Mouse (Mus musculus): ENCODE data around the gene Sephs1. TPM values are rescaled to one million over a fixed set of nuclear protein-coding genes. Genes with fewer than 3 reads are reported as not detected.
A peak's percentile ranks its signal among the peaks of the same experiment; 100 is the strongest.
"Not testable (repeated sequence)": the region's sequence is repeated elsewhere in the genome, so short reads cannot be mapped to it uniquely, and the experiment has no call there.

Sephs1 gene
- total RNA-seq, 2 experiments from 2014 or later: 18.5 to 20.2 TPM

DNA sequence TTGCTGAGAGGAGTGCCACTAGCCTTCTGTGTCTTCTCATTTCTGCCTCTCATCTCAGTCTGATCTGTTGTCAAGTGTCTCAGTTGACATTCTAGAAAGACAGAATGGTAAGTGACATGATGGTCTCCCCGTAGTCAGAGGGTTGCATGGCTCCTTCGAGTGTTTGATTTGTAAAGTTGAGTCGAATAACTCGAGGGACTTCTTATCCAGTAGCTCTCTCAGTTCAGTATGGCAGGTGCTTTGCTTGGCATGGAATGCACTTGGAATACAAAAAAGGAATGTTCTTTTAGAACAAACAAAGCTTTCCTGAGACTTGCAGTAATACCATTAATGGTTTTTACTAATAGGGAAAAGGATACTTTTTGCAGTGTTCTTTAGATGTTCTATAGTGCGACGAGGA, 25.8 kb downstream of the Sephs1 start:
- DNase-seq (ENCODE audit: low spot score in 2 of 2): no peak

DNA sequence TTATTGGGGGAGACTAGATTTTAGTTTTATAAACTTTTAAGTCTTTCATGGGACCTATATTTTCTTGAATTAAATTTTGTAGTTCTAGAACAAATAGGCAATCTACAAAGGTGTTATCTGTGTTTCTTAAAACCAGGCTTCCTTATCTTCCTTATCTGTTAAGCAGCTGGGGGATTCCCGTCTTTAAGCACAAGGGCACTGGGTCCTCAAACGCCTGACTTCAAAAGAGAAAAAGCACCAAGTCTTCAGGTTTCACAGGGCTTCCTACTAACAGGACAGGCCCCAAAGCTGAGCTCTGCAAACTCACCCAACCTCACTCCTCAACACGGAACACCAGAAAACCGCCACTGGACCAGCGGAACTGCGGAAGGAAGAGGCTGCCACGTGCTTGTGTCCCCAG, 26.6 kb downstream of the Sephs1 start:
- DNase-seq (ENCODE audit: low spot score in 2 of 2): no peak

DNA sequence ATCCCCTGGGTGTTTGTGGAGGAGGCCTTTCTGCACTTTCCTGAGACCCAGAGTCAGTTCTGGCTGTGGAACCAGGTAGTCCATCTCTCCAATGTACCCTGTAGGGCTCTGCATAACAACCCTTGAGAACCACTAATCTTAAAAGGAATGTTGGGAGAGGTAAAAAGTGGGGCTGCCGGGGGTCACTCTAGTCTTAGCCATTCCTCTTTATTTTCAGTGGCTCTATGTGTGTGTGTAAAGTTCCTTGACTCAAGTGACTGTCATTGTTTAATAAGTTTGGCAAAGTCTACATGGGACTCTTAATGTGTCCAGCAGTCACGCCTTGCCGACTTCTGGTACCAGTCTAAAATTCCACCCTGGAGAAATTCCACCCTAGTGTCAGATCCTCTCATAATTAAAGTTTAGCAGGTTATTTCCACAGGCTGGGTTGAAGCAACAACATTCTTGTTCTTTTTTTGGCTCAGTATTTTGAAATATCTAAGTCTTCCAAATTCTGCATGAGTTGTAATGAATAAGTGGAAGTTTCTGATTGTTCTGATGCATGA, 27.5 kb downstream of the Sephs1 start:
- no peak for DNase-seq (ENCODE audit: low spot score in 2 of 2)

DNA sequence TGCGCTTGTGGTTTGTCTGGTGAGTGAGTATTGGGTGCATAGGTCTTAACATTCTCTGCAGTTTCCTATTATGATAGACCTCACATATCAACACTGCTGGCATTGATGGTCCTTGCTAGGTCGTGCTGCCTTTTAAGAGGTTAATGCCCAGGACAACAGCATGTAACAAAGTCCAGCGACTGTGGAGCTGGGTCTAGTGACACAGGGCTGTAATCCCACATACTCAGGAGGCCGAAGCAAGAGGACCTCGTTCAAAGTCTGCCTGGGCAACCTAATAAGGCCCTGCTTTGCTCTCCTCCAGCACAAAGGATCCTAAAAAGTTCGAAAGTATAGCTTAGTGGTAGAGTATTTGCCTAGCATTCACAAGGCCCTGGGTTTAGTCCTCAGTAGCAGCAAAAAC, 28.5 kb downstream of the Sephs1 start:
- DNase-seq (ENCODE audit: low spot score in 2 of 2): no peak

DNA sequence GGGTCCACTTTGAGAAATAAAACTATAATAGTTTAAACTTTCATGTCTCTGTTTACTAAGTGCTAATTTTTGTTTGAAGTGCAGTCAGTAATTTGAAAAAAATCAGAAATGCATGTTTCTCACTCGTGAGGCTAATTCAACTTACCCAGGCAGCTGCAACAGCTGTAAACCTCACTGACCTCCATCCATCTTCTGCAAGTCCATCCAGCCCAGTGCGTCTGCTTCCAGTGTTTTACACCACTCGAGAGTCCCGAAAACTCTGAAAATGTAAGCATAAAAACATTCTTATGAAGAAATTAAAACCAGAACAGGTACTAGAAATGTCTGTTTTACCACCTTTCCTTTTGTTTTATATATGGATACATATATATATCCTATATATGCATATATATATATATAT, 29.2 kb downstream of the Sephs1 start:
- no peak for DNase-seq (ENCODE audit: low spot score in 2 of 2)

DNA sequence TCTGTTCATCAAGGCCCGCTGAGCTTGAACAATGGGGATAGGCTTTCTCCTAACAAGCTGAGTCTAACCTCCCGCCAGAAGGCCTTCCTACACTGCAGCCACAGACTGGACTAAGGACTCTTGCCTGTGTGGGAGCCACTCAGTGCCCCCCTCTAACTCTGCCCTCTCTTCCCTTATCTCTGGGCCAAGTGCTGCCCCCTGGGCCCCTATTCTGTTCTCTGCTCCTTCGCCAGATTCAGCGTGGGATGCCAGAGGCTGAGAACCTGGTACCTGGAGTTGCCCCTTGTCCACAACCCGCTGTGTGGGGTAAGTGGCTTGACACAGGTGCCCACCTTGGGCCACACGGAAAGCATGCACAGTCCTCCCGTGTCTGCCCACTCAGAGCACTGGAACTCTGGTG, 32.6 kb downstream of the Sephs1 start:
- DNase-seq (ENCODE audit: low spot score in 2 of 2): no peak

DNA sequence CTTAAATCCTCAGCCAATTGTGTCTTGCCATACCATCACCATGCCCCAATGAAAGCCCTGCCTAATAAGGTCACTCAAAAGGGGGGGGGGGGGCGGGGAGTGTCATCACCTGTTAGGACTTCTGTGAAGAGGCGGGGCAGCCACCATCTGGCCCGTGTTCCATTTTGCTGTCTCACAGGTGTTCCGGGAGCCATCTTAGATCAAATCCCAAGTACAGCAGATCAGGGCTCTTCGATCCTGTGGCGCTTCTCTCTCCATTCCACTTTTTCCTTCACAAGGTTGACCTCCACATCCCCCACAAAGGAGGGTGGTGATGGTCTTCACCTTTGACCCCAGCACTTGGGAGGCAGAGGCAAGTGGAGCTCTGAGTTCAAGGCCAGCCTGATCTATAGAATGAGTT, 34.7 kb downstream of the Sephs1 start:
- no peak for DNase-seq (ENCODE audit: low spot score in 2 of 2)

DNA sequence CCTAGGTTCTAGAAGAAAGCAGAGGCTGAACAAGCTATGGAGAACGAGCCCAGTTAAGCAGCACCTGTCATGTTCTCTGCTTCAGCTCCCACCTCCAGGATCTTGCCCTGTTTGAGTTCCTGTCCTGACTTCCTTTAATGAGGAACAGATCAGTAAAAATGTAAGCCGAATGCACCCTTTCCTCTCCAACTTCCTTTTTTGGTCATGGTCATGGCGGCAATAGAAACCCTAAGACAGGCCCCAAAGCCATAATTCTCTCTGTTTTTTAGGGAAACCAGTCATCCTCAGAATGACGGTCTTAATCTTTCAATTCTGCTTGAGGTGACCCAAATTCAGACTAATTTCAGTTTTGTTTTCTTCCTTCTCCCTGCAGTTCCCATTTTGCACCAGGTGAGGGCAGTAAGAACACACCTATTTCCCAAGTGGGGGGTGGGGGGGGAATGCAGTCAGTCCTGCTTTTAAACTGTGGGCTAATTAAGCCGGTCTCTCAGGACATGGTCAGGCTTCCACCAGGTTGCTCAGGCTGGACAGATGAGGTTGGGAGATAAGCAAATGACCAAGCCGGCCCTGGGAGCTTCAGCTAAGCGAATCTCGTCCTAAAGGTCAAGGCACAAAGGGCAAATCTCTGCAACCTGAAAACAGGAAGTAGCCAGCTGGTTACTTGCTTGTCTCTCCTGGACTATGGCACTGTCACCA, 36.1 kb downstream of the Sephs1 start:
- DNase-seq (ENCODE audit: low spot score in 2 of 2): peak in 1 of 2 experiments; percentile 65

DNA sequence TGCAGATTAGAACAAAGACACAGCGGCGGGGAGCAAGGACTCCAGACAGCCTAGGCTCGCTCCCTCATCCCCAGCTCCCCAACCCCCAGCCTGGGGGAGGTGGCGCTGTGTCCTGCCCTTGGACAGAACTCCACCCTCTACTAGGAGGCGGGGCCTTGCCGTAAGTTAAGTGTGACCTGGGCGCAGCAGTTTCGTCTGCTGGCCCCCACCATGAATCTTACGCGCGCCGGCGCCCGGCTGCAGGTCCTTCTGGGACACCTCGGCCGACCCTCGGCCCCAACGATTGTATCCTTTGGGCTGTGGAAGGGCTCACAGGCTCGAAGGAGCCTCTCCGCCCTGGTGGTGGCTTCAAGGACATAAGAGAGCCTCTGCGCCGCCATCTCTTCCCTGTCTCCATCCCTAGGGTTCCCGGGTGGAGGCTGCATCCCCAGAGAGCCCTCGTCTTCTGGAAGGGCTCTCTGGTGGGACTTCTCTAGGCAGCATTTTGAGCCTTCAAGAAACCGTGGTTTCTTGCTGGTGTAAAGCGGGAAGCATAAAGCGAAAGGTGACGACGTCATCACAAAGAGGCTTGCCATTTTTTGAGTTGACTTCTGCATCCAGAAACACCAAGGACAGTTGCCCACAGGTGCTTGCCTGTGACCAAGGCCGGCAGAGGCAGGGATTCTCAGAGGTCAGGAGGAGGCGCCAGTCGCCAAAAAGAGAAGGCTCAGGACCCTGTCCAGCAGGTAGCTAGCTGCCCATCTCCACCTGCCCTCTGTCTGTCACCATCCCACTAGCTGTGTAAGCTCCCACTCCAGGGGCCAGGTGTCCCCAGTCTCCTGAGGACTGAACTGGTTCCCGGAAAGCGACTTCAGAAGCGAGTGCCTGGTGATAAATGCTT, 37.7 kb downstream of the Sephs1 start, which contains the start of gene Phyh:
Gene Phyh (plus strand): TSS at position 160 of the 880 bp plus-strand sequence.
- DNase-seq (ENCODE audit: low spot score in 2 of 2): peak; percentile 76 to 83

DNA sequence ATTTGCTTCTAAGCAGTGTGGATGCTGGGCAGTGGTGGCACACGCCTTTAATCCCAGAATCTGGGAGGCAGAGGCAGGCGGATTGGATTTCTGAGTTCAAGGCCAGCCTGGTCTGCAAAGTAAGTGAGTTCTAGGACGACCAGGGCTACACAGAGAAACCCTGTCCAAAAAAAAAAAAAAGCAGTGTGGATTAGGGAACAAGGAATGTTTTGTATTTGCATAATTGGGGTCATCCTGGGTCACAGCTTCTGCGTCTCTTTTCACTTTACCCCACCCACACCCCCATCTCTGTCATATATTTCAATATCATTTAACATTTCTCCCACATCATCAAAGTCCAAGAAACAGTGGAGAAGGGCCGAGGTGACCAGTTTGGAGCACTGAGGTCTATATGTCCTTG, 39.7 kb downstream of the Sephs1 start:
- DNase-seq (ENCODE audit: low spot score in 2 of 2): no peak

DNA sequence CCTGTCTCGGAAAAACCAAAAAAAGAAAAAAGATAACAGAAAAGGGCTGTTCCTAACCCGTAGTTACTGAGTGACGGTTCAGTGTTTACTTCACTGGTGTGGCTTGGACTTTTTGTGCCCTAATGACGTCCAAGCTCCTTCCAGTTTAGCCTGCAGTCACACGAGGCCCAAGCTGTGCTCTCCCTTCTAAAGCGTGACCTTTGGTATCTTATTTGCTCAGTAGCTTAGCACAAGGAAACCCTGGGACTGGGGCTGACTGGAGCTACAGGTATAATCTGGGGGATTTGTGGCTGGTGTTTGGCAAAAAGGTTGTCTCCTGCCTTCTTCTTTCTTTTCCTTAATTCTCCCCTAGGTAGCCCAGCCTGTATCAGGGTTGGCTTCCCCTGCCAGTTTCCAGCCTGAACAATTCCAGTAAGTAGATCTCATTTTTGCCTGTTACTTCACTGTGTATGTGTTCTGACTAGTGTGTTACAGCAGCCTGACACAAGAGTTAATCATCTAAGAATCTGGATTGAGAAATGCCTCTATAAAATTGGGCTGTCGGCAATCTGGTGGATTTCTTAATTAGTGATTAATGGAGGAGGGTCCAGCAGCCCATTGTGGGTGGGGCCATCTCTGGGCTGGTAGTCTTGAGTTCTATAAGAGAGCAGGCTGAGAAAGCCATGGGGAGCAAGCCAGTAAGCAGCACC, 41.3 kb downstream of the Sephs1 start:
- no peak for DNase-seq (ENCODE audit: low spot score in 2 of 2)

DNA sequence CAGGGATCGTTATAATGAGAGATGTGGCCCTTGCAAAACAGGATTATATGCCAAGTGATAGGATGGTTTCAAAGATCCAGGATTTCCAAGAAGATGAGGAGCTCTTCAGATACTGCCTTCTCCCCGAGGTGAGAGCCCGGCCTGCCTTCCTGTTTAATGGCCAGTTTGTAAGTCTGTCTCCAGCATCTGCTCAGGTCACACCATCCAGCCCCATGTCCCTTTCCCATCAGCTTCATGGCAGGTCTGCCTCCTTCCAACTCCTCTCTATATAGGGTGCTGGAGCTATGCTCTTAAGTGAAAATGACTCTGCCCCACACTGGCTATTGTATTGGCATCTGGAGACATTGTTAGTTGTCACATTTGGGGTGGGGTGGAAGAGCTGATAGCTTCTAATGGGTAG, 46.0 kb downstream of the Sephs1 start:
- DNase-seq (ENCODE audit: low spot score in 2 of 2): no peak

DNA sequence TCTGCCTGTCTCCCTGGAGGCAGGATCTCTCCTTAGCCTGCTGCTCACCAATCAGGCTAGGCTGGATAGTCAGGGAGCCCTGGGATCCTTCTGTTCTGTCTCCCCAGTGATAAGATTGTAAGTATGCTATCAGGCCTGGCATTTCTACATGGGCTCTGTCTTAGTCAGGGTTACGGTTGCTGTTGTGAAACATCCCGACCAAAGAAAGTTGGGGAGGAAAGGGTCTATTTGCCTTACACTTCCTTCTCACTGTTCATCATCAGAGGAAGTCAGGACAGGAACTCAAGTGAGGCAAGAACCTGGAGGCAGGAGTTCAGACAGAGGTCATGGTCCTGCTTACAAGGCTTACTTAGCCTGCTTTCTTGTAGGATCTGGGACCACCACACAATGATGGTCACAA, 47.9 kb downstream of the Sephs1 start:
- no peak for DNase-seq (ENCODE audit: low spot score in 2 of 2)

DNA sequence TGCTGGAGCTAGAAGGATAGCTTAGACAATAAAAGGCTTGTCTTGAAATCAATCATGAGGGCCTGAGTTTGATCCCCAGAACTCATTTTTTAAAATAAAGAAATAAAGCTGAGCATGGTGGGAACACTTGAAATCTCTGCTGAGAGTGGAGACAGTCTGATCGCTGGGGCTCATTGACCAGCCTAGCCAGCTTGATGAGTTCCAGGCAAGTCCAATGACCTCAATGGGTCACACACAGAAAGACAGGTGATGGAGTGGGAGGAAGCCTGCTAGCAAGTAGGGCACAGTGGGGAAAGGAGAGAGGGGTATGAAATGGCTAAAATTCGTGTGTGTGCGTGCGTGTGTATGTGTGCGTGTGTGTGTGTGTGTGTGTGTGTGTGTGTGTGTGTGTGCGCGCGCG, 53.2 kb downstream of the Sephs1 start:
- DNase-seq (ENCODE audit: low spot score in 2 of 2): no peak

DNA sequence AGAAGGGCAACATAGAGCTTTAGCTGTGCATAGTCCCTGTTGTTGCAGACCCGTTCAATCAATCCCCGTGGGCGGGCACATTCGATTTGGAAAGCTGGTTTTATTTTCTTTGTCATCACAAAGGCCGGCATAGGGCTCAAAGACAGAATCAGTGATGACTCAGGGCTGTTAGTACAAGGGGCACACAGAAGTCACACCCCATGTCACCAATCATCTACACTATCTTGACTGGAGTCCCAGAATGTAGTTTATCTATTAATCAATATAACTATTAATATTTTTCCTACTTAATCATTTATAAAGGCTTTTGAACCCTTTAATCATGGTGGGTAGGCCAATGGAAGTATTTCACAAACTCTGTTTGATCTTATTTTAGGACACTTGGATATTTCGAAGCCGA, 56.6 kb downstream of the Sephs1 start:
- no peak for DNase-seq (ENCODE audit: low spot score in 2 of 2)

DNA sequence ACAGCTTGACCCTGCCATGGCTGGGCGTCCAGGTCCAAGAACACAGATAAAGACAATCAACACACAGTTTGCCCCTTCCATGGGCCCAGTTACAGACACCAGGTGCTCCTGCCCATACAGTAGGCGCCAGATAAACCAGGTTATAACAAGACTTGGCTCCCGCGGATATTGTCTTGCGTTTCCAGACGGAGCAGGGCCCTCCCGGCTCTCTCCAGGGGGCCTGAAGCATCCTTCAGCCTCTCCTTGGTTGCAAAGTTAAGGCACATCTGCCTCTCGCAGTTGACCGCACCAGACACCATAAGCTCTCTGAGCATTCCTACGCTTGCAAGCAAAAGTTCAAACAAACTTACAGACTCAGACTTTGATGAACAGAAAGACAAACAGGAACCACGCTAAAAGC, 59.5 kb downstream of the Sephs1 start:
- no peak for DNase-seq (ENCODE audit: low spot score in 2 of 2)

DNA sequence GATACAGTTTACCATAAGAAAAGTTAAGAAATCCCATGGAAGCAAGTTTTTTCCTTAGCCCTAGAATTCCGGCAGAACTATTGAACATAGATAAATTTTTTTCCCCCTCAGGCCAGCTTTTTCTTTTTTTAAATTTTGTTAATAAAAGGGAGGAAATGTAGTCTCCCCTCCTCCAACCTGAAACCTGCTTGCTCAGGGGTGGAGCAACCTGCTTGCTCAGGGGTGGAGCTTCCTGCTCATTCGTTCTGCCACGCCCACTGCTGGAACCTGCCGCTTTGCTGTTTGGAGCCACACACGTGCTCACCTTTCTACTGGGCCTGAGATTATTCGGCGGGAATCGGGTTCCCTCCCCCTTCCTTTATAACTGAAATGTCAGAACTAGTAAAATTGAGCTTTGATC, 68.3 kb downstream of the Sephs1 start:
- not testable (repeated sequence) for DNase-seq (ENCODE audit: low spot score in 2 of 2)

DNA sequence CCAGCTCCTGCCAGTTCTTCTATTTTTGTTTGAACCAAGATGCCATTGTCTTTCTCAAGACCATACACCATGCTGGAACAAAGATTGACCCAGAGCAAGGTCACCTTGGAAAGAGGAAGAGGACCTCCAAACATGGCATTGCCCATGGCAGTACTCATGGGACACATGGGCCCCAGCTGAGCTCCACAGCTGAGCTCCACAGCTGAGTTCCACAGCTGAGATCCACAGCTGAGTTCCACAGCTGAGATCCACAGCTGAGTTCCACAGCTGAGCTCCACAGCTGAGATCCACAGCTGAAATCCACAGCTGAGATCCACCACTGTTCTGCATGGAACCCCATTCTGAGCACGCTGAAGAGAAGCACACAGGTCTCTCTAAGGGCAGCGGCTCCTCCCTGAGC, 69.6 kb downstream of the Sephs1 start:
- DNase-seq (ENCODE audit: low spot score in 2 of 2): no peak

DNA sequence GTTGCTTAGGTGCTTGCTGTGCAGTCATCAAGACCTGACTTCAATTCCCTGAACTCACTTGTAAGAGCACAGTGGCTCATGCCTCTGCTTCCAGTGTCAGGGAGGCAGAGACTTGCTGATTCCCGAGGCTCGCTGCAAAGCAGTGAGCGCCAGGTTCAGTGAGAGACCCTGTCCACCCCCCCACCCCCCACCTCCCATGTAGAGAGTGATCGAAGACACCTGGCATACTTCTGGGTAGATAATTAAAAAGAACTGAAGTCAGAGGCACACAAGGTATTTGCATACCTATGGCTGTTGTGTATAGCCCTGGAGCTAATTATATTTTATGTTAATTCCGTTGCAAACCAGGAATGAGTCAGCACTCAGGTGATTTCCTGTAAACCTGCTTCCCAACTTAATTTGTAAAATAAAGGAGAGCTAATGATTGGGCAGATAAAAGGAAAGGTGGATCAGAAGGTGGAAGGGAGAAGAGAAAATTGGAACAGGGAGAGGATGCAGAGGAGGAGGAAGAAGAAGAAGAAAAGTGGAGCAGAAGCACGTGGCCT, 72.9 kb downstream of the Sephs1 start:
- no peak for DNase-seq (ENCODE audit: low spot score in 2 of 2)

DNA sequence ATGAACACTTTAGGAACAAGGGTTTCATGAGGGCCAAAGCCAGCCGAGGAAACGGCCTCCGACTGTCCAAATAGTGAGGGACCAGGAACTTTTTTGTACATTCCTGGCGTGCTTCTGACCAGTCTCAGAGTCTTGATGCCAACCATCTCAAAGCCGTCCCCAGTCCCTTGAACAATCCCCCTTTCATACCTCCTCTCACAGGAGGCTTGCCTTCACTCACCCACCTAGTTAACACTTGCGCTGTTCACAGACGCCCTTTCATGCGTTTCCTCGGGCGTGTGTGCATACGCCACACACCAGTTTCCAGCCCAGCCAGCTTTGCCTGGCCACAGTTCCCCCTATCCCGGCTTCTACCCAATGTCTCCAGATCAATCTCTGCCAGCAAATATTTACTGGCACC, 76.7 kb downstream of the Sephs1 start:
- DNase-seq (ENCODE audit: low spot score in 2 of 2): no peak

Data from layer of hippocampus, adult 18-20 months (tissue).